Mouse (Mus musculus) mesoderm, embryonic 11.5 days (tissue): Measurements from ENCODE around the gene Slc6a6.

Experiments used
- DNase-seq: peaks from one replicate; pipeline ENCODE4 v3.0.0-alpha.2; 2012; ENCODE audit warnings: low read depth, low spot score

Gene Slc6a6

DNA sequence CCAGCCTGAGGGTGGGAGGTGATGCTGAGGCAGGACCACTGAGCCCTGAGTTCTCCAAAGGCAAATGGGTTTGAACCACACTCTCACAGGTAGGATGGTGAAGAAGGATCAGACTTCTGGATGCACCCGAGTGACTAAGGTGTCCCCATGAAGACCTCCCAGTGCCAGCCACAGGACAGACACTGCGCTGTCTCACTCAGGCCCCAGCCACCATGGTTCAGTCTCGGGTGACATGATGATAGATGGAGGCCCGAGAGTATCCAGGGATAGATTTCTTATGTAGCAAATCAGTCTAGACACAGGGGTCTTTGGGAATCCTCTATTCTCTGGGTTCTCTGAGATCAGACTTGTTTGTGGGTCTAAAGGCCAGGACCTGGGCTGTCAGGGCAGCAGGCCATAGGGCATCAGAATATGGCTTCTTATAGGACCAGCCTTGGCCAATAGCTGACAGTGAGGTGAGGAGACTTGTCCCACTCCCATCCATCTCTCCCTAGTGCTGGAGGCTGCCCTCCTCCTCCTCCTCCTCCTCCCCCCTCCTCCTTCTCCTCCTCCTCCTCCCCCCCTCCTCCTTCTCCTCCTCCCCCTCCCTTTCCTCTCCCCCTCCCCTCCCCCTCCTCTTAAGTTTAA is 36.8 kb downstream of the Slc6a6 start:
- no peak for DNase-seq

GRCm38 (mm10) chr6:91721215-91721701 is 37.4 kb downstream of the Slc6a6 start:
- DNase-seq: peak; percentile 46

- no peak for DNase-seq
Observed at GRCm38 (mm10) chr6:91727361-91727760, 43.5 kb downstream of the Slc6a6 start.

DNA sequence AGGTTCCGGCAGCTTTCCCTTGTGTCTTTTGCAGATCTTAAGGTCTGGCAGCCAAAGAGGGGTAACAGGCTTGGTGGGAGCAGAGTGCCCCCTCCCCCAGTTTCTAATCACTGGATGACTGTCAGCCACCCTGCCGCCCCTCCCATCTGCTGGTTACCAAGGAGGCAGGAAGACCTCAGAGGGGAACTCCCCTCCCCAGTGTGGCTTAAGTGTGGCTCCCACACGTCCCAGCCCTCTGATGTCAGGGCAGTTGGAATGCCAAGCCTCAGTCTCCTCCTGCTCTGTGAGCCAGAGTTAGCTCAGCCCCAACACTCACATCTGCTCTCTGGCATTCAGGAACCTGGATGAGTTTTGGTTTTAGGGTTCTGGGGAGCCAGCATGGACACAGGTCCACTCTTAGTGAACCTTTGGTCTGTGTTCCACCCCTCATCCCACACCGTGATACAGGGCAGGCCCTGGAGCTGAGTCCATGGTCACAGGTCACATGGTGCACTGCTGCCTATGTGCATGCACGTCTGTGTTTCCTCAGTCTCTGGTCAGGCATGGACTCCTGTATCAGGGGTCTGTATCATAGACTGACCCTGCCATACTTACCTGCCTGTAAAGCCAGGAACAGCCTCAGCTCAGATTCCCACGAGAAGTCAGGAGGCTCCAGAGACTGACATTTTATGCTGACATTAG is 45.2 kb downstream of the Slc6a6 start:
- DNase-seq: no peak

DNA sequence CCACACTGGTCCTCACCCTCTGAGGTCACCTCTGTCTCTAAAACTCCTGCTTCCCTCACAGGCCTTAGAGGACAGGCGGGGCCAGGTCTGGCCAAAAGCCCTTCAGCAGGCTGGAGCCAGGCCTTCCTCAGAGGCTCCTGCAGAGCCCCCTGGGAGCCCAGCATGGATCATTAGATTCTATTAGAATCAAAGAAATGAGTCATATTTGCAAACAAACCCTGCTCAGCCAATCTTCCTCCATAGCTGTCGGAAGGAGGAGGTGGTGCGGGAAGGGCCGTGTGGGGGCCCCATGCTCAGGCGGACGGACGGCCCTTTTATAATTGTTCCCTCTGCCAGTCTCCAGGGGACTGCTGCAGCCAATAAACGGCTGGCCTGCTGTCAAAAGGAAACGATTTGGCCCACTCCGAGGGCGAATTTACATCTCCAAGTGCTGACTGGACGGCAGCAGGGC is 45.8 kb downstream of the Slc6a6 start:
- DNase-seq: peak; percentile 65

- DNase-seq: no peak
Observed at GRCm38 (mm10) chr6:91732138-91732537, 48.3 kb downstream of the Slc6a6 start.

DNA sequence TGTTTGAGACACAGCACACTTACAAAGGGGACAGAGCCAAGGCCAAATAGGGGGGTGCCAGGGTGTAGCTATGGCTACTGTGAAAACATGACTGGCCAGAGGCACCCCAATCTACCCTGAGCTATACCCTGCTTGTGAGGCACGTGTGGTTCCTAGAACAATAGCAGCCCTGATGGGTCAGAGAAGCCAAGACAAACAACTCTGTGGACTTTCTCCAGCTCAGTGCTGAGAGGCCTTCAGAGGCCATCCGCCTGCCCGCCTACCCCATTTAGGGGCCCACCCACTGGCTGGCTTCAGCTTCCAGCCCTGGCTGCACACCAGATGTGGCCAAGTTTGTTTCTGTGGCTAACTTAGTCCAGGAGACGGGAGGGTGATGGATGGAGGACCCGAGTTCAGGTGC is 52.6 kb downstream of the Slc6a6 start:
- DNase-seq: no peak

GRCm38 (mm10) chr6:91737451-91737850 is 53.6 kb downstream of the Slc6a6 start:
- DNase-seq: no peak

DNA sequence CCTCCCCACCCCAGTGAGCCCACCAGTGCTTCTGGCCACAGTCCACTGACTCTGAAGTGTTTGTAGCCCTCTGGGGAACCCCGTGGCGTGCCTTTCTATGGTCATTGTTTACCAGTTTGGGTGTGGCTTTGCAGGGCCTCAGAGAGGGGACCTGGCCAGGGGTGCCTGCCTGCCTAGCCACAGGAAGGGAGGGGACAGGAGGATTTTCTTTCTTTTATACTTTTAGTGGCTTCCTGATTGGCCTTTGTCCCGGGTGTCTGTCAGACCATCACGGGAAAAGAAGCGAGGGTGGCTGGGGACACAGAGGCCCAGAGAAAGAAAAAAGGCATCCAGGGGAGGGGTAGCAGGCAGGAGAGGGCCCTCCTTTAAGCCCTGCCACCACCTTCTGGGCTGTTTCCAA is 54.2 kb downstream of the Slc6a6 start:
- no peak for DNase-seq

- DNase-seq: peak; percentile 74
Observed at GRCm38 (mm10) chr6:91741046-91741445, 57.2 kb downstream of the Slc6a6 start.

GRCm38 (mm10) chr6:91742466-91742865 is 58.6 kb downstream of the Slc6a6 start:
- DNase-seq: no peak

DNA sequence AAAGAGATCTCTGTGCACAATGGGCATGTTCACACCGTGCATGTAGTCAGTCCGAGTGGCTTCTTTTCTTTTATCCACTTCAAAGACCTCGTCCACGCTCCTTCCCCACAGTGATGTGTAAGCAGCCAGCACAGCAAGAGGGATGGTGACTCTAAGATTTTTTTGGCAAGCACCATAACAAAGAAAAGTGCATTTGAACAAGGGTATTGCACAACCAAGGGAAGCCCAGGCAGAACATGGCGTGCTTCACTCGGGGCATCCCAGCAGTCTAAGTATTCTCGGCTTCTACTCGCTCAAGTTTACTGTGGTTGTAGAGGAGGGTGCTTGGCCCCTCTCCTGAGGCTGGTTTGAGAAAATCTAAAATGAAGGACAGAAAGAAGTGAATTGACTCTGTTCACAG is 59.1 kb downstream of the Slc6a6 start:
- no peak for DNase-seq

- no peak for DNase-seq
Observed at GRCm38 (mm10) chr6:91743886-91744285, 60.0 kb downstream of the Slc6a6 start.

DNA sequence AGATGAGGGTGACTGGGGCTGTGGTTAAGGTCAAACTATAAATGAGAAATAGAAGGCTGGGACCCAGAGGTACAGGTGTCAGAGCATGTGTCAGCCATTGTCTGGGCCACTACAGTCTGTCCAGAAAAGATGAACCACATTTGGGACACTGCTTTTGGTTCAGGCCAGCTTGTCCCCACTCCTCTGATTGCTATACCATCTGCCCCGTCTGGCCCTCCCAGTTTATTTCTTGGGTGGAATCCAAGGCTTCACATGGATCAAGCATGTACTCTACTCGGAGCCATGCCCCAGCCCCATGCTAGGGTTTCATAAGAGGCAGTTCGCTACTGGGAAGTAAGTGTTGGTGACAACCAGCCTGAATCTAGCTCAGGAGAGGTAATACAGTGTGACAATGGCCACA is 61.4 kb downstream of the Slc6a6 start:
- DNase-seq: no peak

DNA sequence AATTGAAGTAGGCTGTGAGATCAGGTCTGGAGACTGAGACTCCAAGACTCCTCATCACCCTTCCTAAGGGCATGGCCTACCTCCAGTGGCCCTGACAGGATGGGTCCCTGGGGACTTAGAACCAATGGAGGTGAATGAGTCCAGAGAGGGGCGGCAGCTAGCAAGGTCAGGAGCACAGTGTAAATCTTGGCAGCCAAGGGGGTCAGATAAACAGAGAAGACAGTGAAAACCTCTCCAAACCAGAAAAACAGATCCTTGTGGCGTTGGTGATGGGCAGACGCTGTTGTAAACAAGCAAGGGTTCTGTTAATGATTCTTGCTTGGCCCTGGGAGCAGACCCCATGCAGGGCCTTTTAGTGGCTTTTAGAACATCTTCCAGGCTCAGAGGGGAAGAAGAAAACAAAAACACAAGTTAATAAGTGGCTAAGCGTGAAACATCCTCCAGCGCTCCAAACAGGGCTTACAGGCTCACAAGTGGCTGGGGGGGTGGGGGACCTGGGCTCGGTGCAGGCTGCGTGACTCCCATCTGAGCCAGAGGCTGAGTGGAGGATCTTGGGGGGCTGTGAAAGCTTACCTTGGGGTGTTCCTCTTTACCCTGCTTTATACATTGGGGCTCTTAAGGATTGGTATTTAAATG is 62.2 kb downstream of the Slc6a6 start:
- DNase-seq: no peak

- no peak for DNase-seq
Observed at GRCm38 (mm10) chr6:91746776-91747175, 62.9 kb downstream of the Slc6a6 start.

DNA sequence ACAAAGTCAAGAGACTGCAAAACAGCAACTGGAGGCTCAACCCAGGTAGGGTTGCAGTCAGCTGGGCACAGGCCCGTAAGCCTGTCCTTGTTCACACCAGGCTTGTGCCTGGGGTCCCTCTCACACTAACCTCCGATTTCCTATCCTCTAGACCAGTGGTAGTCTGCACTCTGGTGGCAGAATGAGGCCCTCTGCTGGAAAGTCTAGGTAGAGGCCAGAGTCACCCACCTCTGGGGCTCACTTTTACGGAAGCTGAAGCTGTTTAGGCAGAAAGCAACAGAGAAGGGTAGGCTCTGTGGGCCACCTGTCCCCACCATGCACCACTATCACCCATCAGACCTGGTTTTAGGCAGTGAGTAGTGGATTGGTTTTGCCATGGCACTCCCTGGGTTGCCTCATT is 67.1 kb downstream of the Slc6a6 start:
- DNase-seq: no peak

DNA sequence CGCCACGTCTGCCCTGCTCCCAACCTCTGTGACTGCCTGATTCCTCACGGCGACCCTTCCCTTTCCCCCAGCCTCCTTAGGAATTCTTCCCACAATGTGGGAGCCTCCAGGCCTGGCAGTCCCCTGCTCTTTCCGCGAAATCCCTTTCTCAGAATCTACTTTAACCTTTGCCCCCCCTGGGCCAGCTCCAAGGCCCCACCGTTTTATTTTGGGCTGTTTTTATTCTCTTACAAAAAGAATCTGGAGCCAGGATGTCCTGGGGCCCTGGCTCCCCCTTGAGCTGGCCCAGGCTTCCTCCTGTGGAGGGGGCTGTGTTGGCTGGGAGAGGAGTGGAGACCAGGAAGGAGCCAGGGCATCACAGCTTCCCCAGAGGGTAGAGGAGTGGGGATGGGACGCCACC is 69.0 kb downstream of the Slc6a6 start:
- no peak for DNase-seq

- DNase-seq: no peak
Observed at GRCm38 (mm10) chr6:91754098-91754497, 70.2 kb downstream of the Slc6a6 start.

DNA sequence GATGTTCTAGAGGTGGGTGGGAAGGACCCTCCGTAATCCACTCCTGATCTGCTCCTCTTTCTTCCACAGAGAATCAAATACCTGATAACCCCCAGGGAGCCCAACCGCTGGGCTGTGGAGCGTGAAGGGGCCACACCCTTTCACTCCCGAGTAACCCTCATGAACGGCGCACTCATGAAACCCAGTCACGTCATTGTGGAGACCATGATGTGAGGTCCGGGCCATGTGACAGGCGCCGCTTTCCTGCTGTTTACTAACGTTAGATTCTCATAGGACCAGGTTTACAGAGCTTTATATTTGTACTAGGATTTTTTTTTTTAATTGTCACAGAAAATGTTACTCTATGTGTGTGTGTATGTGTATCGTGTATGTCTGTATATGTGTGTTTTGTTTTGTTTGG is 71.0 kb downstream of the Slc6a6 start:
- DNase-seq: no peak

- no peak for DNase-seq
Observed at GRCm38 (mm10) chr6:91762051-91762742, 78.3 kb downstream of the Slc6a6 start.

- no peak for DNase-seq
Observed at GRCm38 (mm10) chr6:91767550-91767949, 83.7 kb downstream of the Slc6a6 start.
